Mouse (Mus musculus): ENCODE results near the gene Chst14. TPM values are rescaled to one million over a fixed set of nuclear protein-coding genes. Genes with fewer than 3 reads are reported as not detected.

The Chst14 gene
- polyA plus RNA-seq, 1 experiment from 2014 or later: 4.7 TPM

DNA sequence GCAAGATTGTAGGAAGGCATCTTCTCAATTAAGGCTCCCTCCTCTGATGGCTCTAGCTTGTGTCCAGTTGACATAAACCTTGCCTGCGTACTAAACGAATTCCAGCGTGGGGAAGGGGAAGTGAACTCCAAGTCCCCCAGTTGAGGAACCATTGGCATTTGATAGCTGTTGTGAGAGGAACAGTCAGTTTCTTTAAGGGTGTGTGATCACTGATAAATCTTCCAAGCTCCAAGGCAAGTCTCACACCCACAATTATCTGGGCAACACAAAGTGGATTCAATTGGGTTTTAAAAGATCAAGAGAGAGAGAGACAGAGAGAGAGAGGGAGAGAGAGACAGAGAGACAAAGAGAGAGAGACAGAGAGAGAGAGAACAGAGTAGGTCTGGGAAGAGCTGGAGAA lies 23.4 kb downstream of the Chst14 start:
- Histone ChIP-seq H3K9me3 (no peaks in the 10 kb centered on the region), H3K4me3 (no peak overlapping the region), H3K4me1 (no peaks in the 10 kb centered on the region), H3K36me3 (replicated peaks) (no peaks in the 10 kb centered on the region), H3K4me2 (no peak overlapping the region), H3K27me3 (replicated peaks) (no peaks in the 10 kb centered on the region), H3K27ac (no peak overlapping the region), H3K9ac (no peak overlapping the region)
- 77% methylated on average over 3 of the region's 3 CpGs for WGBS
- ATAC-seq (replicated peaks): no peak

DNA sequence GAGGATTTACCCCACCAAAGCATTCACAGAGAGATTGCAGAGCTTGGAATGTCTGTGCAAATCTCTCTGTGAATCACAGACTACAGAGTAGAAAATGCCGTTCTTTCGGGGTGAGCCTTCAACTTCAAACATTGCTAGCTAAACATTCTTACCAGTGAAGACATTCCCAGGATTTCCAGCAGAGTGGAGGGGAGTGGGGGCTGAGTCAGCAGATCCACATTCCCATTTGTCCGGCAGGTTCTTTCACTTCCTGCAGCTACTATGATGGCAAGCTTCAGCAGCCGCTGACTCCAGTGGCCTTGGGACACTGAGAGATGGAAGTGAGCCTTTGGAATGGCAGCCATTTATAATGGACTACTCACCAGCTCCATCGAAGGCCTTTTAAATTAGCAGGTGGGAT lies 30.2 kb downstream of the Chst14 start:
- WGBS: 86% methylated on average over 5 of the region's 5 CpGs
- ATAC-seq (replicated peaks): no peak

DNA sequence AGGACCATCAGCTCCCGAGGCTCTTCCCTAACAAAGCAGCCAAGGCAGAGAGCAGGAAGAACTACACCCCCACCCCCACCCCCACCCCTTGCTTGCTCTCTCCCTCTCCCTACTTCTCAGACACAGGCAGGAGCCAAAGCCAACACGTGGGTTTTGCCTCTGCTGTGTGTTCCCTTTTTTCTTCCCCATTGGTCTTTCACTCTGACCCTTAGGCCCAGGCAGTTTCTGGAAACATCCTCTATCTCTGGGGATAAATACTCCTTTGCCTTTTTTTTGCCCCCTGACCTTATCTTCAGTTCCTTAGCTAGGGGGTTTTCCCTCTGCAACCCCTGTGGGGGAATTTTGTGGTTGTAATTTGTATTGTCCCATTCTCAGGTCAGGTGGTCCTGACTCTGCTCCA lies 33.3 kb downstream of the Chst14 start:
- Histone ChIP-seq H3K4me2 (no peak overlapping the region), H3K9ac (no peak overlapping the region), H3K27me3 (replicated peaks) (no peaks in the 10 kb centered on the region), H3K27ac (no peak overlapping the region), H3K4me1 (no peaks in the 10 kb centered on the region), H3K36me3 (replicated peaks) (no peaks in the 10 kb centered on the region), H3K4me3 (no peak overlapping the region), H3K9me3 (no peaks in the 10 kb centered on the region)
- ATAC-seq (replicated peaks): no peak
- WGBS: 35% methylated on average over 2 of the region's 2 CpGs

More for the DNA sequence above, 30.2 kb downstream of the Chst14 start:
- no peaks in the 10 kb centered on the region for H3K36me3 ChIP-seq (replicated peaks)
- no peaks in the 10 kb centered on the region for H3K9me3 ChIP-seq
- H3K4me1 ChIP-seq: no peaks in the 10 kb centered on the region
- no peak overlapping the region for H3K4me3 ChIP-seq
- H3K27me3 ChIP-seq (replicated peaks): no peaks in the 10 kb centered on the region
- H3K9ac ChIP-seq: no peak overlapping the region
- no peak overlapping the region for H3K27ac ChIP-seq
- H3K4me2 ChIP-seq: no peak overlapping the region

DNA sequence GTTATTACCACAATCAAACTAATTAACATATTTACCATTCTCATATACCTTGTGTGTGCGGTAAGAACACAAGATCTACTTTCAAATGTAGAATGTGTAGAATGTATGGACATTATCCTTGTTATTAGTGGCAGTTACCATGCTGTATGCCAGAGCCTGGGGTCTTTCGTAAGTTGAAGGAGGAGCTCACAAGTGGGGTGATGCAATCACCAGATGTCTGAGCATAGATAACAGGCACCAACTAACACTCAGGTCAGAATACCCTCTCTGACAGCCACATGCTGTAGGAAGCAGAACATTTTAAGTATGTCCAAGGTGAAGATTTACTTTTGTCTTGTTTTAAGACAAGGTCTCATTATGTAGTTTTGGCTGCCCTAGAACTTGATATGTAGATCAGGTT lies 34.1 kb downstream of the Chst14 start:
- Histone ChIP-seq H3K9ac (no peak overlapping the region), H3K9me3 (no peaks in the 10 kb centered on the region), H3K4me2 (no peak overlapping the region), H3K4me1 (no peaks in the 10 kb centered on the region), H3K27ac (no peak overlapping the region), H3K4me3 (no peak overlapping the region), H3K27me3 (replicated peaks) (no peaks in the 10 kb centered on the region), H3K36me3 (replicated peaks) (no peaks in the 10 kb centered on the region)
- no peak for ATAC-seq (replicated peaks)
- WGBS: 95% methylated on average over 2 of the region's 2 CpGs

DNA sequence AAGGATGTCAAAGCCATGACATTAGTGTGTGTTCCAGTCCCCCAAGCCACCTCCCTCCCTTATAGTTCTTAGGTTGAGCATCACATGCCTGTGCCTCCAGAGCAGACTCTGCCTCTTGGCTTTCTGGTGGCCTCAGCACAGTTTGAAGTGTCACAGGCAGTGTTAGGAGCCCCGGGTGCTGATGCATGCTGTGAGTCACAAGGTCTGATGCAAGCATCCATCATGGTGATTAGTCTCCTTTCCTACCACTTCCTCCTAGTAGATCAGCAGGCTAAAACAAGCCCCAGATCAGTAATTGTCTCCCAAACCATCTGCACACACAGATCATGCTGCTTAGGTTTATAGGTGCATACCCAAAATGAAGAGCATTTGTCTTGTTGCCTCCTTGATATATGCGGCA lies 35.2 kb downstream of the Chst14 start:
- no peak for ATAC-seq (replicated peaks)
- H3K4me2 ChIP-seq: no peak overlapping the region

DNA sequence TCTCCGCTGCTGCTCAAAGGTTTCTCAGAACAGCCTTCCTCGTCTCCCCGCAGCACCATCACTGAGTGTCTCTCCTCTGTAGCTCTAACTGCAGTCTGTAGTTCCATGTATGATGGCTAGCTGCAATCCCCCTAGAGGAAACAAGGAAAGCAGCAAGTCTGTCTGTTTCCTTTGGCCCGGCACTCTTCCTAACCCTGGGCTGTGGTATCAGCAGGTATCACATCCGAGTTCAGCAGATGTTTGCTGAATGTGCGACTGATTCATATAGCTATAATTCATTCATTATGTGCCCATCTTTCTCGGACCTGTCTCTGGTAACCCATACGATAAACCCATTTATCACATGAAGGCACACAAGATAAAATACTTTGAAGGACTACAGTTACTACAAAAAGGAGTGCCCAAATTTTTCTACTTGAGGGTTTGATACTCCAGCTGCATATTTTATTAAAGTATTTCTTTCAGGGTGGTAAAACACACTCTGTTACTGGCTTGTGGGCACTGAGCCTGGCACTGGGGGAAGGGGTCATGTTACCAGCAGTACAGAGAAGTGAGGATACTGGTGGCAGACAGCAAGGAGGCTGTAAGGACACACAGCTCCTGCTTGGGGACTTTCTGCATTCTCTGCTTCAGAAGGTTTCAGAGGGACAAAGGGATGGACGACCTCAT lies 36.8 kb downstream of the Chst14 start:
- Histone ChIP-seq H3K27me3 (replicated peaks) (no peaks in the 10 kb centered on the region), H3K9me3 (no peaks in the 10 kb centered on the region), H3K36me3 (replicated peaks) (no peaks in the 10 kb centered on the region), H3K4me1 (no peaks in the 10 kb centered on the region), H3K9ac (no peak overlapping the region), H3K4me2 (no peak overlapping the region), H3K27ac (no peak overlapping the region), H3K4me3 (no peak overlapping the region)
- no peak for ATAC-seq (replicated peaks)
- 57% methylated on average over 9 of the region's 9 CpGs for WGBS

More for the DNA sequence above, 35.2 kb downstream of the Chst14 start:
- Histone ChIP-seq H3K4me1 (no peaks in the 10 kb centered on the region), H3K9me3 (no peaks in the 10 kb centered on the region), H3K27me3 (replicated peaks) (no peaks in the 10 kb centered on the region), H3K27ac (no peak overlapping the region), H3K36me3 (replicated peaks) (no peaks in the 10 kb centered on the region), H3K9ac (no peak overlapping the region), H3K4me3 (no peak overlapping the region)
- 69% methylated on average over 2 of the region's 2 CpGs for WGBS

DNA sequence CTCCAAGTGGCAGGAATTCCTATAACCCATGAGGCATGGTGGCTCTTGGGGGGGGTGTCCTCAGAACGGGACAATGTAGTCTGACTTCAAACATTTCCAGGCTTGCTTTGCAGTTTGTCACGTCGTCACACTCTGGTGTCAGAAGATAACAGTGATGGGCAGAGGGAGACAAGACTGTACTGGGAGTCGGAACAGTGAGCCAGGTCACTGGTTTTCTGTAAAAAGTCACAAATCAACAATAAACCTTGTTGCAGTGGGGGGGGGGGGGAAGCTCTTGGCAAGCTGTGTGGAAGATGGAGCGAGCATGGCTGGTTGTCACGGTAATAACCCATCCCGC lies 37.3 kb downstream of the Chst14 start:
- WGBS: 63% methylated on average over 7 of the region's 7 CpGs
- no peaks in the 10 kb centered on the region for H3K9me3 ChIP-seq
- no peak overlapping the region for H3K9ac ChIP-seq
- no peak for ATAC-seq (replicated peaks)
- no peaks in the 10 kb centered on the region for H3K36me3 ChIP-seq (replicated peaks)
- H3K27ac ChIP-seq: no peak overlapping the region
- no peak overlapping the region for H3K4me3 ChIP-seq
- H3K4me2 ChIP-seq: no peak overlapping the region
- H3K27me3 ChIP-seq (replicated peaks): no peaks in the 10 kb centered on the region
- no peaks in the 10 kb centered on the region for H3K4me1 ChIP-seq

DNA sequence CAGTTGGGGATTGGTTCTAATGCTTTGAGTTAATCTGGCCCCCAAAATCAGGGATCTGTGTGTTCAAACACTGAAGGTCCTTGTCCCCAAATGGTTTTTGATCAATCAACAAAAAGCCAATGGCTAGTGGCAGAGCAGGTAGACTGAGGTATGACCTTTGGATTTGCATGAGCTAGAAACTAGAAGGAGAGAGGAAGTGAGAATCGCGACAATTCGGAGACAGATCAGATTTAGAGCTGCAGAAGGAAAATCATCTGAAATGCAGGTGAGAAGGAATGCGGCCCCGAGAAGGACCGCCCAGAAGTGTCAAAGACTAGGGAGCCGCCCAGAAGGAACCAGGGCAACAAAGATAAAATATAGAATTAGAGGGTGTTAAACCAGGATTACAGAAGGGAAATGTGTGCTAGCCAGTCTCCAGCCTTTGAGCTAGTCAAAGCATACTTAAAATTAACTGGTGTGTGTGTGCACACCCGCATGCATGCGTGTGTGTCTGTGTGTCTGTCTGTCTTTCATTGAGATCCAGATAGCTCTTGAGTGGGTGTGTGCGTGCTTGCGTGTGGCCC lies 43.4 kb downstream of the Chst14 start:
- H3K4me1 ChIP-seq: peaks cover 3% of the 10 kb centered on the region
- WGBS: 91% methylated on average over 11 of the region's 11 CpGs
- no peak overlapping the region for H3K27ac ChIP-seq
- H3K4me2 ChIP-seq: no peak overlapping the region
- no peak overlapping the region for H3K9ac ChIP-seq
- no peak for ATAC-seq (replicated peaks)
- peaks cover 10% of the 10 kb centered on the region for H3K27me3 ChIP-seq (replicated peaks)
- no peaks in the 10 kb centered on the region for H3K36me3 ChIP-seq (replicated peaks)
- no peaks in the 10 kb centered on the region for H3K9me3 ChIP-seq
- H3K4me3 ChIP-seq: no peak overlapping the region

DNA sequence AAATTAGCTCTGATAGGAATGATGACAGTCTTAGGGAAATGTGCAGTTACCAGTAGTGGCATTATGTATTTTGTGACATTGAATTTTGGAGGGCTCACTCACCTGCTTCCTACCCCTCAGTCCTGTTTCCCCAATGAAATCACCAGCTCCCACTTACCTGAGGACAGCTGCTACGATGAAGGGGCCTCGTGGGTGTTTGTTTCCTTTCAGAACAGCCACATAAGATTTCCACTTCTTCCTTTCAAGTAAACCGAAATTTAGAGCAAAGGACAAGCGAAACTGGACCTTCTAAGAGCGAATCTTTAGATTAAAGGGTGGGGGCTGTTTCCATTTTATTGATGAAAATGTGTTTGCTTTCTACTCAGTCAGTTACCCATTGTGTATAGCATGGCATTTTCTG lies 45.8 kb downstream of the Chst14 start:
- peak overlapping the region; percentile 93 for H3K4me2 ChIP-seq
- WGBS: 85% methylated on average over 5 of the region's 5 CpGs
- no peak overlapping the region for H3K9ac ChIP-seq

DNA sequence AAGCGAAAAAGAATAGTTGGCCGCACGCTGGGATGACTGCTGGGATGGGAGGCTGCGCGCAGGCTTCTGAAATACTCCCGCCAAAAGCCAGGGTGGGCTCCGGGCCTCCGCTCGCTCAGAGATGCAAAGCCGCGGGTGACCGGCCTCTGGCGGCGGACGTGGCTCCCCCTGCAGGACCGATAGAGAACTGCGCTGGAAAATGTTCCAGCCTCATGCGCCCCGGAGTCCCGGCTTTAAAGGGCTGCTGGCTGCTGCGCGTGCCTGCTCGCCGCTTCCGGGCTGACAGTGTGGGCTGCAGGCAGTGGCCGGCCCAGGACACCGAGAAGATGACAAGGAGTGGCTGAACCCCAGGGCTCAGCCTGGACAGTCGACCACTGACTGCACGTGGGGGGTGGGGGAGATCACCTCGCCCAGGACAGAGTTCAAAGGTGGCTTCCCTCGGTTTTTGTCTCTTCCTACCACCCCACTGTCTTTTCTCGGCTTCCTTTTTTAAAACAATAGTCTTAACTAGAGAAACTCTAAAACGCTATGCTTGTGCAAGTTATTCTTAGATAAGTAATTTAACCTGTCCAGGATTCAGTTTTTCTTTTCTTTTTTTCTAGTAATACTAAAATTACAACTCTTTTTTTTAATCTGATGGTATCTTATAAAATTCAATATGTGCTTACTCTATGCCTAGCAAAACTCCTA lies 46.5 kb downstream of the Chst14 start:
- Histone ChIP-seq H3K9me3 (no peaks in the 10 kb centered on the region), H3K4me3 (peak overlapping the region; percentile 45), H3K4me1 (peaks cover 15% of the 10 kb centered on the region), H3K4me2 (peak overlapping the region; percentile 93), H3K36me3 (replicated peaks) (no peaks in the 10 kb centered on the region), H3K27ac (no peak overlapping the region), H3K27me3 (replicated peaks) (peaks cover 28% of the 10 kb centered on the region), H3K9ac (peak overlapping the region; percentile 61)
- ATAC-seq (replicated peaks): peak; percentile 69
- under 1% methylated on average over 33 of the region's 33 CpGs for WGBS

More for the DNA sequence above, 45.8 kb downstream of the Chst14 start:
- no peak overlapping the region for H3K27ac ChIP-seq
- no peaks in the 10 kb centered on the region for H3K9me3 ChIP-seq
- no peak for ATAC-seq (replicated peaks)
- H3K4me3 ChIP-seq: no peak overlapping the region
- H3K4me1 ChIP-seq: peaks cover 15% of the 10 kb centered on the region
- peaks cover 20% of the 10 kb centered on the region for H3K27me3 ChIP-seq (replicated peaks)
- H3K36me3 ChIP-seq (replicated peaks): no peaks in the 10 kb centered on the region

DNA sequence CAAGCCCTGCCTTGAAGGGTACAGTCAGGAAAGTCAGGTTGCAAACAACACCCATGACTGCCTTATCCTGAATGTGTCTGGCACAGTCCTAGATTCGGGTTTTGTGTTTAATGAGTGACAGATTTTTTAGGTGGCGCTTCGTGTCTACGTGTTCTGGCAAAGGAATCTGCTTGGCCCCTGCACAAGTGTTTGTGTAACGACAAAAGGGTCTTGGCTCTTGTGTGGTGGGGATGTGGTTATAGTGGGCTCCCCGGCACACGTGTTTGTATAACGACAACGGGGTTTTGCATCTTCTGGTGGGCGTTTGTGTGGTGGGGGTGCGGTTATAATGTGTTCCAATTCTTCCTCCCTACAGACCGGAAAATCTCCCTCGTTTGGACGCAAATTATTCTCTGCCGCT lies 49.6 kb downstream of the Chst14 start:
- H3K27me3 ChIP-seq (replicated peaks): peaks cover 31% of the 10 kb centered on the region

DNA sequence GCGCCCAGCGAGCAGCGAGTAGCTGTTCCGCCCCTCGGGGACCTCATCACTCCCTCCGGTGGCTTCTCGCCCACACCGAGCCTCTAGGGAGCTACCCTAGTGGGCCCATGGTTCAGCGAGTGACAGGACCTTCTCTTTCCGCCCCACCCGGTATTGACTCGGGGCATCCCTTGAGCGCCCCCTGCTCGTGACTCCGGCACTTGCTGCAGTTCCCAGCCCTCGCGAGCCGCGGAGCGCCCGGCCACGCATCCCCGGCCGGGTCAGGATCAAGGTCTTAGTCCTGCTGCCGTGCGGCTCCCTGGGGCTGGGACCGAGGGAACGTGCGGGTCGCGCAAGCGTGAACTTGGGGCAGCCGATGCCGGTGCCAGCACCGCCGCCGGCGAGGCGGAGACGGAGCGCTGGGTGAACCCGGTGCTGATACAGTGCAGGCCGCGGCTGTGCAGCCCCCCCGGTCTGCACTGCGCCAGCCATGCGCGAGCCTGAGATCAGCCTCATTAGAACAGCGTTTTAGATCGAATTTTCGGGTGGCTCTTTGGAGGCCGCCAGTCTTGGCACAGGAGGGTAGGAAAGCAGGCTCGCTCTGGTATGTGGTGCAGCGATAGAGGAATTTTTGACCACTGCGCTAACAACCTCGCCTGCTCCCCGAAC lies 50.1 kb downstream of the Chst14 start:
- H3K4me3 ChIP-seq: peak overlapping the region; percentile 60
- no peaks in the 10 kb centered on the region for H3K36me3 ChIP-seq (replicated peaks)
- peaks cover 15% of the 10 kb centered on the region for H3K4me1 ChIP-seq
- ATAC-seq (replicated peaks): peak; percentile 88
- H3K9ac ChIP-seq: peak overlapping the region; percentile 66
- H3K27me3 ChIP-seq (replicated peaks): peaks cover 31% of the 10 kb centered on the region
- H3K27ac ChIP-seq: peak overlapping the region; percentile 48; the same call in 1 of the 2 replicates
- H3K4me2 ChIP-seq: peak overlapping the region; percentile 90
- H3K9me3 ChIP-seq: no peaks in the 10 kb centered on the region
- 2% methylated on average over 57 of the region's 57 CpGs for WGBS

More for the DNA sequence above, 49.6 kb downstream of the Chst14 start:
- Histone ChIP-seq H3K36me3 (replicated peaks) (no peaks in the 10 kb centered on the region), H3K27ac (no peak overlapping the region), H3K4me2 (peak overlapping the region; percentile 90), H3K4me3 (peak overlapping the region; percentile 60), H3K9me3 (no peaks in the 10 kb centered on the region), H3K9ac (peak overlapping the region; percentile 66), H3K4me1 (peaks cover 15% of the 10 kb centered on the region)
- peak; percentile 46 for ATAC-seq (replicated peaks)
- 2% methylated on average over 15 of the region's 15 CpGs for WGBS

Data from midbrain, embryonic 15.5 days (tissue).